Mouse (Mus musculus): ENCODE results near the gene Hikeshi. TPM values are rescaled to one million over a fixed set of nuclear protein-coding genes. Genes with fewer than 3 reads are reported as not detected.

Hikeshi gene
- polyA plus RNA-seq, 1 experiment from 2014 or later, result 152 TPM

DNA sequence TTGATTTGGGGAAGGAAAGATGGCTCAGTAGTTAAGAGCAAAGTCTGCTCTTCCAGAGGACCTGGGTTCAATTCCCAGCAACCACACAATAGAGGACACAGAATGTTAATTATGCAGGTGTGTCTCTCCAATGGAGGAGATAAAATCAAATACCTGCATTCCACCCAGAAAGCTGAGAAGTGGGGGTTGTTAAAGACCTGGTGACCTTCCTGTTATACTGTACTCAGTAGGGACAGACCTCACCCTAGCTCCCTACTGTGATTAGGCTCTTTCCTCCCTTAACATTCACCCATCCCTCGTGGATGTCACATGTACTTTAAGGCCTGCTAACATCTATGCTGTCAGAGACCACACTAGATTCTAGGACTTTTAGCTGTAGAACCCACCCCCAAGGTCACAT lies 34.6 kb upstream of the Hikeshi start:
- H3K27me3 ChIP-seq (ENCODE audit: control insufficient read depth, insufficient read depth, low read length), result no peaks in the 10 kb centered on the region
- H3K9ac ChIP-seq (ENCODE audit: low read length), result no peak overlapping the region
- H3K36me3 ChIP-seq (ENCODE audit: control insufficient read depth, insufficient read depth, low read length), result peaks cover 9% of the 10 kb centered on the region; the same call in 1 of the 2 replicates
- DNase-seq (ENCODE audit: low spot score) (no peak), ATAC-seq (replicated peaks; ENCODE audit: low FRiP score) (no peak)
- WGBS, result 92% methylated on average over 1 of the region's 1 CpGs
- no peaks in the 10 kb centered on the region for H3K4me1 ChIP-seq (replicated peaks; ENCODE audit: control insufficient read depth, insufficient read depth, low read length)
- no peaks in the 10 kb centered on the region for H3K9me3 ChIP-seq (ENCODE audit: control insufficient read depth, low read length)
- H3K4me2 ChIP-seq (ENCODE audit: low read depth, low read length, severe bottlenecking), result no peak overlapping the region
- no peak overlapping the region for H3K27ac ChIP-seq (ENCODE audit: low read depth, low read length)
- no peak overlapping the region for H3K4me3 ChIP-seq (ENCODE audit: low read depth, low read length)

DNA sequence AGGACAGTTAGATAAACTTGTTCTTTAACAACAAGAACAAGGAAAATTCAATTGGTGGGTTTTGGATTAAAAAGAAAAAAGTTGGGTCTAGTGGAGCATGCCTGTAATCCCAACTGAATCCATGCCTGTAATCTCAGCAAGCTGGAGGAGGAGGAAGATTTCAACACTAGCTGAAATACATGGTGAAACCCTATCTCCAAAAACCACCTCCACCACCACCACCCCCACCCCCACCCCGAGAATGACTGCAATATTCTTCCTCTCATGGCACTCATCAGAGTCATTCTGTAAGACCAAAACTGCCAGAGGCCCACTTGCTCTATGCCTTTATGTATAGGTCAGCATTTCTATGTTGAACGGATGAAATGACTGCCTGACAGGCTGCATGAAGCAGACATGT lies 26.2 kb upstream of the Hikeshi start:
- H3K36me3 ChIP-seq (ENCODE audit: control insufficient read depth, insufficient read depth, low read length), result peaks cover 2% of the 10 kb centered on the region; the same call in 1 of the 2 replicates
- H3K4me3 ChIP-seq (ENCODE audit: low read depth, low read length), result no peak overlapping the region
- H3K27me3 ChIP-seq (ENCODE audit: control insufficient read depth, insufficient read depth, low read length), result no peaks in the 10 kb centered on the region
- no peak for DNase-seq (ENCODE audit: low spot score)
- no peak overlapping the region for H3K9ac ChIP-seq (ENCODE audit: low read length)
- ATAC-seq (replicated peaks; ENCODE audit: low FRiP score), result no peak
- no peak overlapping the region for H3K4me2 ChIP-seq (ENCODE audit: low read depth, low read length, severe bottlenecking)
- no peak overlapping the region for H3K27ac ChIP-seq (ENCODE audit: low read depth, low read length)
- no peaks in the 10 kb centered on the region for H3K9me3 ChIP-seq (ENCODE audit: control insufficient read depth, low read length)
- 84% methylated on average over 2 of the region's 2 CpGs for WGBS
- H3K4me1 ChIP-seq (replicated peaks; ENCODE audit: control insufficient read depth, insufficient read depth, low read length), result no peaks in the 10 kb centered on the region

DNA sequence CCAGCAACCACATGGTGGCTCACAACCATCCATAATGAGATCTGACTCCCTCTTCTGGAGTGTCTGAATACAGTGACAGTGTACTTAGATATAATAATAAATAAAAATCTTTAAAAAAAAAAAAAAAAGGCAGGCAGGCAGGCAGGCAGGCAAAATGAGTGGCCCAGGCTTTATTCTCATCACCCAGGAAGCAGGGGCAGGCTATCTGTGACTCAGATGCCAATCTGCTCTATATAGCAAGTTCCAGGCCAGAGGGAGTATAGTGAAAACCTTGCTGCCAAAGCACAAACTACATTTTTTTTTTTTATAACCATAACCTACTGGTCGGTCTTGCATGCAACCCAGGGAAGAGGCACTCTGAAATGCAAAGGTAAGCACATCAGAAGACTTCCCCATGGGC lies 25.8 kb upstream of the Hikeshi start:
- Histone ChIP-seq H3K9me3 (ENCODE audit: control insufficient read depth, low read length) (no peaks in the 10 kb centered on the region), H3K36me3 (ENCODE audit: control insufficient read depth, insufficient read depth, low read length) (peaks cover 2% of the 10 kb centered on the region; the same call in 1 of the 2 replicates), H3K4me1 (replicated peaks; ENCODE audit: control insufficient read depth, insufficient read depth, low read length) (no peaks in the 10 kb centered on the region), H3K9ac (ENCODE audit: low read length) (no peak overlapping the region), H3K27me3 (ENCODE audit: control insufficient read depth, insufficient read depth, low read length) (no peaks in the 10 kb centered on the region), H3K4me3 (ENCODE audit: low read depth, low read length) (no peak overlapping the region), H3K4me2 (ENCODE audit: low read depth, low read length, severe bottlenecking) (no peak overlapping the region), H3K27ac (ENCODE audit: low read depth, low read length) (no peak overlapping the region)
- DNase-seq (ENCODE audit: low spot score) (no peak), ATAC-seq (replicated peaks; ENCODE audit: low FRiP score) (no peak)
- 83% methylated on average over 1 of the region's 1 CpGs for WGBS

DNA sequence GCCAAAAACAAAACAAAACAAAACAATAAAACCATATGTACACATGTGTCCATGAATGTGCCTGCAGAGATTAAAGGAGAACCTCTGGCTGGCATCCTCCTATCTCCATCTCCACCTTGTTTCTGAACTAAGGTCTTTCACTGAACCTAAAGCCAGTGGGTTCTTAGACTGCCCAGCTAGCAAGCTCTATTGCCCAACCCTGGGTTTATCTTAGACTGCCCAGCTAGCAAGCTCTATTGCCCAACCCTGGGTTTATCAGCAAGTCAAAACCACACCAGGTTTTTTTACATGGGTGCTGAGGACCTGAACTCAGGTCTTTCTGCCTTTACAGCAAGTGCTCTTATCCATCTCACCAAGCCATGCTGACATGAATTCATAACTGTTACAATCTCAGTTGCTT lies 22.1 kb upstream of the Hikeshi start:
- Histone ChIP-seq H3K27ac (ENCODE audit: low read depth, low read length) (no peak overlapping the region), H3K36me3 (ENCODE audit: control insufficient read depth, insufficient read depth, low read length) (peaks cover 2% of the 10 kb centered on the region; the same call in 1 of the 2 replicates), H3K4me2 (ENCODE audit: low read depth, low read length, severe bottlenecking) (no peak overlapping the region), H3K9me3 (ENCODE audit: control insufficient read depth, low read length) (no peaks in the 10 kb centered on the region), H3K4me3 (ENCODE audit: low read depth, low read length) (no peak overlapping the region), H3K27me3 (ENCODE audit: control insufficient read depth, insufficient read depth, low read length) (no peaks in the 10 kb centered on the region), H3K4me1 (replicated peaks; ENCODE audit: control insufficient read depth, insufficient read depth, low read length) (no peaks in the 10 kb centered on the region), H3K9ac (ENCODE audit: low read length) (no peak overlapping the region)
- ATAC-seq (replicated peaks; ENCODE audit: low FRiP score) (no peak), DNase-seq (ENCODE audit: low spot score) (no peak)

DNA sequence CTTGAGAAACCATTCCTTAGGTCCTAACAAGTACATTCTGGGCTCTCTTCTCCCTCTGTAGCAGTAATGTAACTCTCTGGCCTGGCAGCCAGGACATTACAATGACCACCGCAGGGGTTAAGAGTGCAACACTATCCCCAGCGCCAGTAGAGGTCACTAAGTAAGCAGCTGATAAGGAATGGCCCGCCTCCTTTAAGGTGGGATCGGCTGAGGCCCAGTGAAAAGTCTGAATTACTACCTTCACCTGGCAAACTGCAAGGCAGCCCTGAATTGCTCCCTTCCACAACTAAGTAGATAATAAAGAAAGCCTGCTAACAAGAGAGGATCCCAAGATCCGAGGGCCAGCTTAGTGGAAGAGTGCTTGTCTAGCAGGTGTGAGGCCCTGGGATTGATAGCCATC lies 16.3 kb upstream of the Hikeshi start:
- no peak overlapping the region for H3K4me3 ChIP-seq (ENCODE audit: low read depth, low read length)
- H3K4me2 ChIP-seq (ENCODE audit: low read depth, low read length, severe bottlenecking), result no peak overlapping the region
- WGBS, result 35% methylated on average over 5 of the region's 5 CpGs
- no peaks in the 10 kb centered on the region for H3K27me3 ChIP-seq (ENCODE audit: control insufficient read depth, insufficient read depth, low read length)
- no peak overlapping the region for H3K9ac ChIP-seq (ENCODE audit: low read length)
- DNase-seq (ENCODE audit: low spot score), result no peak
- no peaks in the 10 kb centered on the region for H3K9me3 ChIP-seq (ENCODE audit: control insufficient read depth, low read length)
- no peaks in the 10 kb centered on the region; the same call in 1 of the 2 replicates for H3K36me3 ChIP-seq (ENCODE audit: control insufficient read depth, insufficient read depth, low read length)
- no peak for ATAC-seq (replicated peaks; ENCODE audit: low FRiP score)
- no peaks in the 10 kb centered on the region for H3K4me1 ChIP-seq (replicated peaks; ENCODE audit: control insufficient read depth, insufficient read depth, low read length)
- no peak overlapping the region for H3K27ac ChIP-seq (ENCODE audit: low read depth, low read length)

DNA sequence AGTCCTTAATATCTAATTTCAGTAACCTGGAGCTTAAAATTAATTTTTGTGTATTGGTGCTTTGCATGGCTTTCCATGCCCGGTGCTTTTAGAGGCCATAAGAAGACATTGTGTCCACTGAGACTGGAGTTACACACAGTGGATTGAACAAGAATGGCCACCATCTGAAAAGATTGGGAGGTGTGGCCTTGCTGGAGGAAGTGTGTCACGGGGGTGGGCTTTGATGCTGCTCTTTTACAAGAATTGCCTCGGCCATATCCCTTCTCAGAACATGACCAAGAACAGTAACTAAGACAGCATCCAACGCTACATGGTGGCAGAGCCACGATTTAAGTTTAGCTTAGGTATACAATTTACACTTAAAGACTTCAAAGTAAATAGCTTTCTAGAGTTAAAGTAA lies 13.3 kb upstream of the Hikeshi start:
- no peak for DNase-seq (ENCODE audit: low spot score)
- Histone ChIP-seq H3K4me2 (ENCODE audit: low read depth, low read length, severe bottlenecking) (no peak overlapping the region), H3K9ac (ENCODE audit: low read length) (no peak overlapping the region), H3K4me3 (ENCODE audit: low read depth, low read length) (no peak overlapping the region), H3K9me3 (ENCODE audit: control insufficient read depth, low read length) (no peaks in the 10 kb centered on the region), H3K27ac (ENCODE audit: low read depth, low read length) (no peak overlapping the region), H3K27me3 (ENCODE audit: control insufficient read depth, insufficient read depth, low read length) (no peaks in the 10 kb centered on the region), H3K36me3 (ENCODE audit: control insufficient read depth, insufficient read depth, low read length) (no peaks in the 10 kb centered on the region; the same call in 1 of the 2 replicates), H3K4me1 (replicated peaks; ENCODE audit: control insufficient read depth, insufficient read depth, low read length) (no peaks in the 10 kb centered on the region)
- WGBS, result 88% methylated on average over 5 of the region's 5 CpGs
- no peak for ATAC-seq (replicated peaks; ENCODE audit: low FRiP score)

DNA sequence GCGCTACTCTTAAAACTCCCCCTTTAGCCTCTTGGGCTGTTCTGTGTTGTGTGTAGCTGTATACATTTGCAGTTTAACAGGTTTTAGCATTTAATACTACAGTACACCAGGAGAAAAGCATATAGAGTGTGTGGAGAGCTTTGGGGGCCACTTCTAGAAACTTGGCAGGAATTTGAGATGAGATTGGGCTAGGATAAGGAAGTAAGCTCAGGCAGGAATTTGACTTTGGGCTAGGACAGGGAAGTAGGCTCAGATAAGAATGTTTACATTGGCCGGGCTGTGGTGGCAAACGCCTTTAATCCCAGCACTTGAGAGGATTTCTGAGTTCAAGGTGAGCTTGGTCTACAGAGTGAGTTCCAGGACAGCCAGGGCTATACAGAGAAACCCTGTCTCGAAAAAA lies 8.4 kb upstream of the Hikeshi start:
- H3K4me1 ChIP-seq (replicated peaks; ENCODE audit: control insufficient read depth, insufficient read depth, low read length), result no peaks in the 10 kb centered on the region
- 83% methylated on average over 4 of the region's 4 CpGs for WGBS

DNA sequence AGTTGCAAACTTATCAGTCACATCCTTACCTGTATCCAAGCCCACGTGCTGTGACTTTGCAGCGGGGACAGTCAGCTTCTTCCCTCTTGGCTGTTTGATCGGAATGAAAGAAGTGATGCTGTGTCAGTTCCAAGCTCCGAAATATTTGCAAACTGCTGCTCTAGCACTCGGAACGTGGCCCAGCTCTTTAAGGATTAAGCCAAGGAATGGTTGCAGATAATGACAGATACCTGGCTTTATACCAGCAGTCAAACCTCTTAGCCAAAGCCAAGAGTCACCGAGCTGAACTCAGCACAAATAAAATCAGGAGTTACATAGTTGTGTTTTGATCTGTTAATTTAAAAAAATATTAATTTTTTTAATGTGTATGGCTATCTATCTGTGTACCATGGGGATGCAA lies 7.0 kb upstream of the Hikeshi start:
- Histone ChIP-seq H3K27ac (ENCODE audit: low read depth, low read length) (no peak overlapping the region), H3K4me1 (replicated peaks; ENCODE audit: control insufficient read depth, insufficient read depth, low read length) (no peaks in the 10 kb centered on the region), H3K9me3 (ENCODE audit: control insufficient read depth, low read length) (no peaks in the 10 kb centered on the region), H3K27me3 (ENCODE audit: control insufficient read depth, insufficient read depth, low read length) (no peaks in the 10 kb centered on the region), H3K36me3 (ENCODE audit: control insufficient read depth, insufficient read depth, low read length) (no peaks in the 10 kb centered on the region), H3K9ac (ENCODE audit: low read length) (no peak overlapping the region), H3K4me3 (ENCODE audit: low read depth, low read length) (no peak overlapping the region), H3K4me2 (ENCODE audit: low read depth, low read length, severe bottlenecking) (no peak overlapping the region)
- ATAC-seq (replicated peaks; ENCODE audit: low FRiP score) (no peak), DNase-seq (ENCODE audit: low spot score) (no peak)
- 88% methylated on average over 7 of the region's 7 CpGs for WGBS

More for the DNA sequence above, 8.4 kb upstream of the Hikeshi start:
- no peaks in the 10 kb centered on the region for H3K9me3 ChIP-seq (ENCODE audit: control insufficient read depth, low read length)
- no peak overlapping the region for H3K9ac ChIP-seq (ENCODE audit: low read length)
- H3K36me3 ChIP-seq (ENCODE audit: control insufficient read depth, insufficient read depth, low read length), result no peaks in the 10 kb centered on the region
- no peak overlapping the region for H3K27ac ChIP-seq (ENCODE audit: low read depth, low read length)
- no peak for DNase-seq (ENCODE audit: low spot score)
- no peak overlapping the region for H3K4me2 ChIP-seq (ENCODE audit: low read depth, low read length, severe bottlenecking)
- ATAC-seq (replicated peaks; ENCODE audit: low FRiP score), result no peak
- no peaks in the 10 kb centered on the region for H3K27me3 ChIP-seq (ENCODE audit: control insufficient read depth, insufficient read depth, low read length)
- no peak overlapping the region for H3K4me3 ChIP-seq (ENCODE audit: low read depth, low read length)

DNA sequence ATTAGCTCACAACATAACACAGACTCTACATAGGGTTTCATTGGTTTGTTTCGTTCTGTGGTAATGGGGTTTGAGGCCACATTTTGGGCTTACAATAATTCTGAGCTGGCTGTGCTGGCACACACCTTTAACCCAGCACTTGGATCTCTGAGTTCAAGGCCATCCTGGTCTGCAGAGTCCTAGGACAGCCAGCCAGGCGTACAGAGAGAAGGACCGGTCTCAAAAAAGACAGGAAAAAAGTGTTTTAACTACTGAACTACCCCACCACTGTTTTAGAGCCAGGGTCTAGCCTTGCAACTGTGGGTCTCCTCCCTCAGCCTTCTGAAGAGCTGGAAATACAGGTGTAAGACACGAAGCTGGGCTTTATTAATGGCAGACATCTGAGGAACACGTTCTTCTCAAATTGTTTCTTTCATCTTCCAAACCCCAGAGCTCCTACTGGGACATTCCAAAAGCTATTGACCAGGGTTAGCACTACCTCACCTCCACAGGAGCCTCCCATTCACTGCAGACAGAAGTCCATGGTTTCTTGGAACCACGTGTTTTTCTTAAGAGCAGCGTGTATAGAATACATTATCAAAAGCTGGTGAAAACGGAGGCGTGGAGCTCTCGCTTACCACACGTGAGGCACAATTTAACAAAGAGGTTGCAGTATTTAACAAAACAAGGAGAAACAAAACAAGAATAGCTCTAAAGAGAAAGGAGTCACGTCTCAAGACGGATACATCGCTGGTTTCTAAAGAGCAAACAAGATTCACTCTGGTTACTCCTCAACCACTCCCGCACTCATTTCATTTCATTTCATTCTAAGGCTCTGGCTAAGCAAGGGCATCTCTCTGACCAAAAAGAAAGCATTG lies 1.3 kb downstream of the Hikeshi start:
- Histone ChIP-seq H3K4me3 (ENCODE audit: low read depth, low read length) (peak overlapping the region; percentile 73), H3K4me1 (replicated peaks; ENCODE audit: control insufficient read depth, insufficient read depth, low read length) (peaks cover 7% of the 10 kb centered on the region; the same call in 1 of the 2 replicates), H3K9ac (ENCODE audit: low read length) (peak overlapping the region; percentile 76), H3K27ac (ENCODE audit: low read depth, low read length) (no peak overlapping the region), H3K36me3 (ENCODE audit: control insufficient read depth, insufficient read depth, low read length) (no peaks in the 10 kb centered on the region), H3K27me3 (ENCODE audit: control insufficient read depth, insufficient read depth, low read length) (no peaks in the 10 kb centered on the region), H3K9me3 (ENCODE audit: control insufficient read depth, low read length) (no peaks in the 10 kb centered on the region), H3K4me2 (ENCODE audit: low read depth, low read length, severe bottlenecking) (peak overlapping the region; percentile 70)
- DNase-seq (ENCODE audit: low spot score) (no peak), ATAC-seq (replicated peaks; ENCODE audit: low FRiP score) (no peak)
- WGBS, result 41% methylated on average over 15 of the region's 15 CpGs

Measured in forebrain, embryonic 11.5 days (tissue).